Mouse (Mus musculus): ENCODE measurements around the gene Neurl4.
"Not testable (repeated sequence)": the region's sequence is repeated elsewhere in the genome, so short reads cannot be mapped to it uniquely, and the experiment has no call there.

Gene Neurl4

GRCm38 (mm10) chr11:69900471-69901405 is at the start of gene Neurl4, which contains the start of gene 2810408A11Rik:
TSS of gene Neurl4 (plus strand) at chr11:69901072.
TSS of gene 2810408A11Rik (minus strand) at chr11:69900987.
- DNase-seq (ENCODE audit: extremely low spot score, low spot score): peak; percentile 89

GRCm38 (mm10) chr11:69853994-69854393 is 46.9 kb upstream of the Neurl4 start:
- DNase-seq (ENCODE audit: extremely low spot score, low spot score): no peak

DNA sequence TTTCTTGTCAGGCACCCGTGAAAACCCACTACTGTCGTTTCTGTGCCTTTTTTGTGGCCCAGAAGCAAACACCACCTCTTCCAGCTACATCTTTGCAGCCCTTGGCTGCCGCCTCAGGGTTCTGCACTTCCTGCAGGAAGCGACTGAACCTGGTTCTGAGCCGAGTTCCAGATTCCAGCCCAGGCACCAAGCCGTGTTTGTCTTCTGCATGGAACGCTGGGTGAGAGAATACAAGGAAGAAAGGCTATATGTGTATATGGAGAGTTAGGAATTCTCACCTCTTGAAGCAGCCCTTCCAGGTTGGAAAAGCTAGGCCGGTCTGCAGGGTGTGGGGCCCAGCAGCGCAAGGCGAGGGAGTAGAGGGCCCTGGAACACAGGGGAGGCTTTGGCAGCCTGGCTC is 46.2 kb upstream of the Neurl4 start:
- no peak for DNase-seq (ENCODE audit: extremely low spot score, low spot score)

- DNase-seq (ENCODE audit: extremely low spot score, low spot score): peak; percentile 56
Observed at GRCm38 (mm10) chr11:69855347-69855746, 45.5 kb upstream of the Neurl4 start.

GRCm38 (mm10) chr11:69858113-69858998 is 42.5 kb upstream of the Neurl4 start, which contains the start of gene Tnk1:
TSS of gene Tnk1 (minus strand) at chr11:69858730.
- DNase-seq (ENCODE audit: extremely low spot score, low spot score): no peak

- DNase-seq (ENCODE audit: extremely low spot score, low spot score): not testable (repeated sequence)
Observed at GRCm38 (mm10) chr11:69863729-69864128, 37.1 kb upstream of the Neurl4 start.

DNA sequence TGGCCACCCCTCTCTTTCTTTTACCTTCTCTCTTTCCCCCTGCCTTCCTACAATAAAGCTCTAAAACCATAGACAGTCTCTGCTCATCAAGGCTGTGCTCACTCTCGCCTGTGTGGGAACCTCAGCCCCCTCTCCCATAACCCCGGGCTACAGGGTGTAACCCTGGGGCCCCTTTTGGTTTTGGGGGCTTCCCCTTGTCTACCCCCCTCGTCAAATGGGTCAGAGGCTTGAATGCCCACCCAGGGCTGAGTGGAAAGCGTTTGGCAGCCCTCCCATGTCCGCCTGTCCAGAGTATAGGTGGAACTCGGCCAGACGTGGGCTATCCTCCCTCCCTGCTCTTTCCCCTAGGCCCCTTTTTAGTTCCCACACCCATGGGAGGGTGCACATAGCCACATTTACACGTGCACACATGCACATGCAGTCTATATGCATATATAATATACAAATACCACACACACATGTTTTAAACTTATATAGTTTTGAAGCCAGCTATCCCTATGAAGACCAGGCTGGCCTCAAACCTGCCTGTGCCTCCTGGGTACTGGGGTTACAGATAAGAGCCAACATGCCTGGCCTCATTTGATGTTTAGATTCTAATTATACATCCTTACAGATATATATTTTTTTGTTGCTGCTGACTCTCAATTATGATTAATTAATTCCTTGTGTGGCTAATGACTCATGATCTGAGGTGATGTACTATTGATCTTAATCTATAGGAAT is 36.6 kb upstream of the Neurl4 start:
- no peak for DNase-seq (ENCODE audit: extremely low spot score, low spot score)

- no peak for DNase-seq (ENCODE audit: extremely low spot score, low spot score)
Observed at GRCm38 (mm10) chr11:69865561-69865960, 35.3 kb upstream of the Neurl4 start.

GRCm38 (mm10) chr11:69867335-69867734 is 33.5 kb upstream of the Neurl4 start:
- DNase-seq (ENCODE audit: extremely low spot score, low spot score): no peak

DNA sequence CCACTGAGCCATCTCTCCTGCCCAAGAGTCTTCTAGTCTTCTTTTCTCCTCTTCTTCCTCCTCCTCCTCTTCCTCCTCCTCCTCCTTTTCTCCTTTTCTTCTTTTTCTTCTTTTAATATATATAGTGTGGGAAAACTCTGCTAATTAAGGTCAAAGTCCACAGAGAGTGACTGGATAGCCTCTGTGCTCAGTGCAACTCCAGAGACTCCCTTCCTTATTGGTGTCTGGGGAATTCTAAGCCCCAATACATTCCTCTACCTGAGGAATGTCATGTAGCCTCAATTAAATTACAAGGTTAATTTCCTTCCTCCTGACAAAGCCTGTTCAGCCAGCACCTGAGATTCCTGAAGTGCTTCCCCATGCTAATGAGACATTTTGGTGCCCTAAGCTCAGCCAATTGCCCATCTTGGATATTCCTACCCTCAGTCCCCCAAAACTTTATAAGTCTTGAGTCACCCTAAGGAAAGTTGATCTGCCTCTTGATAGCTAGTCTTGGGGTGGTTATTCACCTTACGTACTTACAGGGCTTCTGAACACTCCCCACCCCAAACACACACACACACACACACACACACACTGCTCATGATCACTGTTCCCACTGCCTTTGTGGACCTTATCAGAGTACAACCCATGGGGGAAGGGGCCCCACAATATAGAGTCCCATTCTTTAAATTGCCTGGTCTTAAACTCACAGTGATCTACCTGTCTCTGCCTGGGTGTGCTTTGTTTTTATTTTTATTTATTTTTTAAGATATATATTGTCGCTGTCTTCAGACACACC is 30.4 kb upstream of the Neurl4 start:
- no peak for DNase-seq (ENCODE audit: extremely low spot score, low spot score)

DNA sequence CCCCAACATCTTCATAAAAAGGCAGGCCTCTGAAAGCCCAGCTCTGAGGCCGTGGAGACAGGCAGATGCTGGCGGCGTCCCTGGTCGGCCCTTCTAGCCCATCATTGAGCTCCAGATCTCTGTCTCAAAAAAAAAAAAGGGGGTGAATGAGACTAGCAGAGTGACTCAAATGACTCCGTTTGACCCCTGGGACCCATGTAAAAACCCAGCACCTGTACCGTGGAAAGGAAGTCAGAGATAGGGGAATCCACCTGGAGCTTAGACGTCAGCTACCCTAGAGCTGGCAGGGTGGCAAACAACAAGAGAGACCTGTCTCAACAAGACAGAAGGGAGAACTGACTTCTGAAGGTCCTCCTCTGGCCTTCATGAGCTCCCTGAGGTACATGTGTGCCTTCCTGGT is 29.1 kb upstream of the Neurl4 start:
- no peak for DNase-seq (ENCODE audit: extremely low spot score, low spot score)

DNA sequence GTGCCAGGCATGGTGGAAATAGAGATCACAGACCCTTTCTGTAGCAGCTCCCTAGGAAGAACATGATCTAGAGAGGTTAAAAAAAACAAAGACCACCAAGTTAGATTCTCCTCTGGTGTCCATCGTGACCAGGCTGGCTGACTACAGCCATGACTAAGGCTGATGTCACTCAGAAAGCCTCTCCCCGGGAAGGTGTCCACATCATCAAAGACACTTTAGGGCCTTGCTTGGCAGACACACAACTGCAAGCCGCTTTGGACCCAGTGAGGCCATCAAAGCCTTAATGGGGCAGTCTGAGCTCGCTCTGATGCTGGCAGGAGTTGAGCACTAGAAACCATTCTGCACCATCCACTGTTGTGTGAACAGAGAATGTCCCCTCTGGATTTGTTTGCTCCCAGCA is 28.4 kb upstream of the Neurl4 start:
- DNase-seq (ENCODE audit: extremely low spot score, low spot score): no peak

- DNase-seq (ENCODE audit: extremely low spot score, low spot score): no peak
Observed at GRCm38 (mm10) chr11:69876186-69876585, 24.7 kb upstream of the Neurl4 start.

- DNase-seq (ENCODE audit: extremely low spot score, low spot score): peak; percentile 83
Observed at GRCm38 (mm10) chr11:69876867-69877266, 24.0 kb upstream of the Neurl4 start.

DNA sequence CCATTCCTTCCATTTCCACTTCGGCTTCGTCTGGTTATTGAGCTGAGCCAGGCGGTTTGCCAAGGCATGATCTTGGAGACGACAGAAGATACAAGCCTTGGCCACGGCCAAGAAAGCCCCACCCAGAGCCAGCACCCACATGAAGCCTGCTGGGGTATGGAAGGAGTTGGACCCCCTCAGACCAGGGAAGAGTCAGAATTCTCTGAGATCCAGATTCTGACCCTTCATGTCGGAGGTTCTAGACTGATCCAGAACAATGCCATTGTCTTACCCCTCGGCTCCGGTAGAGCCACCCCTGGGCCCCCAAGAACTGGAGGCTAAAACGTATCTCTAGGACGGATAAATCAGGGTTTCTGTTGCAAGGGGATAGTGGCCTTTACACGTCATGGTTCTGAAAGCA is 23.0 kb upstream of the Neurl4 start, which contains the start of gene Tmem95:
Gene Tmem95 (minus strand): TSS at position 141 of the 400 bp plus-strand sequence.
- DNase-seq (ENCODE audit: extremely low spot score, low spot score): no peak

DNA sequence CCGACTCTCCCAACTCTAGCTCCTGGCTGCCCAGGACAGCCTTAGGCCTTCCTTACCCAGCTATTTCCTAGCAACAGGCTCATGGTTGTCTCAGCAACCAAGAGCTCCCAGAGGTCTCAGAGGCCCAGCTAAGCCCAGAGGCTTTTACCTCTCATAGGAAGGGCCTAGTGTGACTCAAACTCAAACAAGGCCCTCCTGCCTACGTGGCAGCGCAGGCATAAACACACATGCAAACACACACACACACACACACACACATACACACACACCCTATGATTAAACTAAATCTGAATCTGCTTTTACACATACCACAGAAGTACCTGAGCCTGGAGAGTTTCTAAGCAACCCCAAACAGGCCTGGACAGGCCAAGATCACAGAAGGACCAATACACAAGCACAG is 22.5 kb upstream of the Neurl4 start:
- no peak for DNase-seq (ENCODE audit: extremely low spot score, low spot score)

GRCm38 (mm10) chr11:69878952-69879351 is 21.9 kb upstream of the Neurl4 start:
- no peak for DNase-seq (ENCODE audit: extremely low spot score, low spot score)

- no peak for DNase-seq (ENCODE audit: extremely low spot score, low spot score)
Observed at GRCm38 (mm10) chr11:69879711-69880110, 21.2 kb upstream of the Neurl4 start.

- DNase-seq (ENCODE audit: extremely low spot score, low spot score): no peak
Observed at GRCm38 (mm10) chr11:69880506-69880852, 20.4 kb upstream of the Neurl4 start.

DNA sequence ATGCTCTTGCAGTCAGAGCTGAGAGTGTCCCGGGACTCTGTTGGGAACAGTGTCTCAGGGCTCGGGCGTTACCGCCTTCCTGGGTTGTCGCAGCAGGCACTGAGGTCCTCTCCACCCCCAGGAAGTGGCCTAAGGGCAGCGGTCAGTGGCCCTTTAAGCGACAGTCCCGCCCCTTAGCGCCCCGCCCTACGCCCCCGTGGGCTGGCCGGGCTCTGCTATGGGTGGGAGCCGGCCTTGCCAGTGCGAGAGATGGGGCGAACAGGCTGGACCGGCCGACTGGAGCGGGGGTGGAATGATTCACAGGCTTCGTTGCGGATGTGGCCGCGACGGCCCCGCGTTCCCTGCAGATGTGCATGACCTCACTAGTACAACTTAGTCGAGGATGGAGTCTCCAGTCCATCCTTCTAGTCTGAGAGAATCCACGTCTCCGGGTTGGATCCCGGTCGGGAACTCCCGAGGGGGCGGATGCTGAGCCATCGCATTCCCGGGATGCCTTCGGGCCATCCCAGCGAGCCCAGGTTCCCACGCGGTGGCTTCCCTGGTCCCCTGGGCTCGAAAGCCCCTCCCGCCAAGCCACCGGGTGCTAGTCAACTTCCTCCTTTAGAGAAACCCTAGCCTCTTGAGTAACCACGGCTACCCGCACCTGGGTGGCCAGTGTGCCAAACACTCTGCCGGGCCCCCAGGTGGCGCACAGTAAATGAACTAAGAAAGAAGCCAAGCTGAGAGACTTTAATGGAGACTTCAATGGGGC is 19.8 kb upstream of the Neurl4 start, which contains the start of gene Kctd11:
Gene Kctd11 (minus strand): TSS at position 554 of the 751 bp plus-strand sequence.
- DNase-seq (ENCODE audit: extremely low spot score, low spot score): peak; percentile 88

Measured in neural tube, embryonic 10.5 days (tissue).